Mouse (Mus musculus) gastrocnemius, adult 2 months (tissue): Measurements from ENCODE around the gene Cst11. TPM values are rescaled to one million over a fixed set of nuclear protein-coding genes. Genes with fewer than 3 reads are reported as not detected.
A peak's percentile ranks its signal among the peaks of the same experiment; 100 is the strongest.

Source experiments
- DNase-seq: peaks from one replicate; pipeline ENCODE4 v3.0.0; 2022
- H3K27ac ChIP-seq: fragments of 200-600 bp; 2 replicates; pipeline ENCODE4 v1.8.1; 2022; ENCODE audit warnings: mild to moderate bottlenecking
- H3K4me3 ChIP-seq: fragments of 200-600 bp; 2 replicates; pipeline ENCODE4 v1.8.1; 2022; ENCODE audit warnings: mild to moderate bottlenecking, moderate library complexity
- CTCF ChIP-seq: fragments of 200-600 bp; IDR thresholded peaks from 2 replicates; pipeline ENCODE4 v1.8.1; 2022; ENCODE audit warnings: antibody characterized with exemption, mild to moderate bottlenecking, moderate library complexity
- intact Hi-C: fragments of 180-260 bp; cut with DNase I; formaldehyde crosslinking; loops from one replicate; pipeline ENCODE4 v1.15.1; 2025
- total RNA-seq, 2 experiments: library from RNA; stranded (reverse); gene quantifications; 2 replicates each; pipeline ENCODE4 v1.2.3; 2021

Cst11 gene
- total RNA-seq, 2 experiments from 2014 or later: not detected

- intact Hi-C loops: no loop called here
- no peak for TF ChIP-seq CTCF
- Histone ChIP-seq H3K4me3 (no peak overlapping the region), H3K27ac (peak overlapping the region; percentile 68)
- peak; percentile 75 for DNase-seq
Measured at GRCm38 (mm10) chr2:148743001-148743400, 28.3 kb downstream of the Cst11 start.

GRCm38 (mm10) chr2:148732327-148733000, 38.8 kb downstream of the Cst11 start, which contains the start of gene Napb:
Napb (minus strand) TSS chr2:148732467.
- Histone ChIP-seq H3K27ac (peak within 1 kb of the TSS; percentile 98), H3K4me3 (peak within 1 kb of the TSS; percentile 85)
- intact Hi-C loops: loop anchor here (5.0 kb wide), 1 partner anchor 50 kb away; the partner anchor contains the start of gene Gzf1
- TF ChIP-seq CTCF: no peak
- DNase-seq: peak; percentile 96

GRCm38 (mm10) chr2:148731614-148732326, 39.5 kb downstream of the Cst11 start:
- H3K4me3 ChIP-seq: peak overlapping the region; percentile 85
- H3K27ac ChIP-seq: peak overlapping the region; percentile 98
- intact Hi-C loops: loop anchor here (5.0 kb wide), 1 partner anchor 49 kb away; the partner anchor contains the start of gene Gzf1
- TF ChIP-seq CTCF: no peak
- peak; percentile 80 for DNase-seq

- TF ChIP-seq CTCF: no peak
- no peak for DNase-seq
- Histone ChIP-seq H3K27ac (peak overlapping the region; percentile 61), H3K4me3 (no peak overlapping the region)
- intact Hi-C loops: no loop called here
Measured at GRCm38 (mm10) chr2:148719271-148719995, 51.9 kb downstream of the Cst11 start.

Other genes starting within 250 kb of the Cst11 start
- 1 to 10 TPM; 6.6 to 7.7 TPM for gene Nxt1, start 98.9 kb downstream of the Cst11 start, total RNA-seq
- 10 to 100 TPM; 18.9 to 26.3 TPM for gene Gzf1, start 90.5 kb downstream of the Cst11 start, total RNA-seq
- gene Napb, start 39.0 kb downstream of the Cst11 start, total RNA-seq: 1 to 10 TPM; 4.3 to 6.2 TPM
- gene Cstl1, start 21.1 kb downstream of the Cst11 start, total RNA-seq: not detected
- gene 8030411F24Rik, start 10.5 kb upstream of the Cst11 start, total RNA-seq: not detected
- gene Cst12, start 17.9 kb upstream of the Cst11 start, total RNA-seq: not detected
- gene Cst8, start 27.3 kb upstream of the Cst11 start, total RNA-seq: not detected
- not detected for gene Cst13, start 48.6 kb upstream of the Cst11 start, total RNA-seq
- not detected for gene Cst9, start 63.6 kb upstream of the Cst11 start, total RNA-seq
- 1 to 10 TPM in 1 of 2 experiments, not detected in 1; 1.3 TPM for gene 9230104L09Rik, start 93.5 kb upstream of the Cst11 start, total RNA-seq
- gene Cst3, start 104.2 kb upstream of the Cst11 start, total RNA-seq: 100 to 1,000 TPM; 519 to 664 TPM
- gene Gm1330, start 231.8 kb upstream of the Cst11 start, total RNA-seq: not detected
- not detected for gene Gm10750, start 245.7 kb upstream of the Cst11 start, total RNA-seq